Mouse (Mus musculus) right cerebral cortex, postnatal 4 days (tissue): Measurements from ENCODE around the gene Sohlh1.
"Not testable (repeated sequence)": the region's sequence is repeated elsewhere in the genome, so short reads cannot be mapped to it uniquely, and the experiment has no call there.

Source experiments
- DNase-seq: peaks from one replicate; pipeline ENCODE4 v3.0.0-alpha.2; 2022

Sohlh1 gene

GRCm38 (mm10) chr2:25836291-25836690 lies 10.8 kb downstream of the Sohlh1 start:
- DNase-seq: peak; percentile 86

- DNase-seq: no peak
Measured at GRCm38 (mm10) chr2:25830786-25831185, 16.3 kb downstream of the Sohlh1 start.

- no peak for DNase-seq
Measured at GRCm38 (mm10) chr2:25828344-25828947, 18.6 kb downstream of the Sohlh1 start.

- DNase-seq: no peak
Measured at GRCm38 (mm10) chr2:25824751-25825150, 22.3 kb downstream of the Sohlh1 start.

- DNase-seq: no peak
Measured at GRCm38 (mm10) chr2:25822806-25823205, 24.2 kb downstream of the Sohlh1 start, which contains the start of gene Lcn9. Gene Lcn9 (plus strand): TSS chr2:25823153.

- not testable (repeated sequence) for DNase-seq
Measured at GRCm38 (mm10) chr2:25815748-25816147, 31.3 kb downstream of the Sohlh1 start, which contains the start of gene Glt6d1. Gene Glt6d1 (minus strand): TSS chr2:25815848.

- no peak for DNase-seq
Measured at GRCm38 (mm10) chr2:25813364-25813763, 33.7 kb downstream of the Sohlh1 start.

- no peak for DNase-seq
Measured at GRCm38 (mm10) chr2:25811711-25812110, 35.3 kb downstream of the Sohlh1 start.

GRCm38 (mm10) chr2:25798065-25798464 lies 49.0 kb downstream of the Sohlh1 start:
- no peak for DNase-seq

- DNase-seq: no peak
Measured at GRCm38 (mm10) chr2:25797635-25798034, 49.4 kb downstream of the Sohlh1 start.
